Mouse (Mus musculus): ENCODE measurements around the gene Ccdc63. TPM values are rescaled to one million over a fixed set of nuclear protein-coding genes. Genes with fewer than 3 reads are reported as not detected.
A peak's percentile ranks its signal among the peaks of the same experiment; 100 is the strongest.

Ccdc63 gene
- polyA plus RNA-seq, 1 experiment from 2014 or later = not detected

- H3K4me2 ChIP-seq (replicated peaks; ENCODE audit: low read depth, low read length) = no peak overlapping the region
- no peak overlapping the region for H3K9ac ChIP-seq (ENCODE audit: low read depth, low read length)
- H3K27ac ChIP-seq (ENCODE audit: low read depth, low read length) = no peak overlapping the region
- H3K4me1 ChIP-seq (replicated peaks; ENCODE audit: control insufficient read depth, insufficient read depth, low read length) = no peaks in the 10 kb centered on the region; the same call in 1 of the 2 replicates
- no peaks in the 10 kb centered on the region for H3K27me3 ChIP-seq (ENCODE audit: control insufficient read depth, insufficient read depth, low read length)
- ATAC-seq (ENCODE audit: low FRiP score) (no peak), DNase-seq (ENCODE audit: low spot score) (no peak)
- H3K9me3 ChIP-seq (ENCODE audit: control insufficient read depth, low read length) = no peaks in the 10 kb centered on the region
- no peak overlapping the region for H3K4me3 ChIP-seq (ENCODE audit: low read depth, low read length)
- 97% methylated on average over 14 of the region's 14 CpGs for WGBS
- H3K36me3 ChIP-seq (ENCODE audit: control insufficient read depth, insufficient read depth, low read length) = peaks cover 32% of the 10 kb centered on the region
Measured at GRCm38 (mm10) chr5:122168344-122169069, 27.9 kb upstream of the Ccdc63 start.

- Histone ChIP-seq H3K27ac (ENCODE audit: low read depth, low read length) (no peak overlapping the region), H3K9me3 (ENCODE audit: control insufficient read depth, low read length) (no peaks in the 10 kb centered on the region), H3K36me3 (ENCODE audit: control insufficient read depth, insufficient read depth, low read length) (peaks cover 24% of the 10 kb centered on the region), H3K27me3 (ENCODE audit: control insufficient read depth, insufficient read depth, low read length) (no peaks in the 10 kb centered on the region), H3K9ac (ENCODE audit: low read depth, low read length) (no peak overlapping the region), H3K4me2 (replicated peaks; ENCODE audit: low read depth, low read length) (no peak overlapping the region), H3K4me1 (replicated peaks; ENCODE audit: control insufficient read depth, insufficient read depth, low read length) (peaks cover 2% of the 10 kb centered on the region; the same call in 1 of the 2 replicates), H3K4me3 (ENCODE audit: low read depth, low read length) (no peak overlapping the region)
- DNase-seq (ENCODE audit: low spot score) (no peak), ATAC-seq (ENCODE audit: low FRiP score) (no peak)
- 71% methylated on average over 8 of the region's 8 CpGs for WGBS
Measured at GRCm38 (mm10) chr5:122166636-122167161, 26.1 kb upstream of the Ccdc63 start.

- peaks cover 2% of the 10 kb centered on the region; the same call in 1 of the 2 replicates for H3K4me1 ChIP-seq (replicated peaks; ENCODE audit: control insufficient read depth, insufficient read depth, low read length)
- H3K36me3 ChIP-seq (ENCODE audit: control insufficient read depth, insufficient read depth, low read length) = peaks cover 13% of the 10 kb centered on the region
- H3K27me3 ChIP-seq (ENCODE audit: control insufficient read depth, insufficient read depth, low read length) = no peaks in the 10 kb centered on the region
- no peak for ATAC-seq (ENCODE audit: low FRiP score)
- WGBS = 73% methylated on average over 6 of the region's 6 CpGs
- no peak overlapping the region for H3K4me2 ChIP-seq (replicated peaks; ENCODE audit: low read depth, low read length)
- no peak overlapping the region for H3K4me3 ChIP-seq (ENCODE audit: low read depth, low read length)
- no peak overlapping the region for H3K9ac ChIP-seq (ENCODE audit: low read depth, low read length)
- no peak for DNase-seq (ENCODE audit: low spot score)
- H3K27ac ChIP-seq (ENCODE audit: low read depth, low read length) = no peak overlapping the region
- H3K9me3 ChIP-seq (ENCODE audit: control insufficient read depth, low read length) = no peaks in the 10 kb centered on the region
Measured at GRCm38 (mm10) chr5:122165233-122165915, 24.8 kb upstream of the Ccdc63 start.

GRCm38 (mm10) chr5:122164011-122164410 lies 23.4 kb upstream of the Ccdc63 start:
- H3K36me3 ChIP-seq (ENCODE audit: control insufficient read depth, insufficient read depth, low read length) = peaks cover 10% of the 10 kb centered on the region

GRCm38 (mm10) chr5:122163194-122163593 lies 22.6 kb upstream of the Ccdc63 start:
- WGBS = 71% methylated on average over 6 of the region's 6 CpGs
- Histone ChIP-seq H3K4me1 (replicated peaks; ENCODE audit: control insufficient read depth, insufficient read depth, low read length) (peaks cover 8% of the 10 kb centered on the region; the same call in 1 of the 2 replicates), H3K9ac (ENCODE audit: low read depth, low read length) (no peak overlapping the region), H3K27ac (ENCODE audit: low read depth, low read length) (no peak overlapping the region), H3K4me3 (ENCODE audit: low read depth, low read length) (no peak overlapping the region), H3K27me3 (ENCODE audit: control insufficient read depth, insufficient read depth, low read length) (no peaks in the 10 kb centered on the region), H3K36me3 (ENCODE audit: control insufficient read depth, insufficient read depth, low read length) (0 out of 2 replicates have a peak, but pooled peaks cover 5% of the 10 kb centered on the region), H3K4me2 (replicated peaks; ENCODE audit: low read depth, low read length) (no peak overlapping the region), H3K9me3 (ENCODE audit: control insufficient read depth, low read length) (no peaks in the 10 kb centered on the region)
- DNase-seq (ENCODE audit: low spot score) (no peak), ATAC-seq (ENCODE audit: low FRiP score) (no peak)

More at GRCm38 (mm10) chr5:122164011-122164410, 23.4 kb upstream of the Ccdc63 start:
- Histone ChIP-seq H3K27ac (ENCODE audit: low read depth, low read length) (no peak overlapping the region), H3K27me3 (ENCODE audit: control insufficient read depth, insufficient read depth, low read length) (no peaks in the 10 kb centered on the region), H3K9ac (ENCODE audit: low read depth, low read length) (no peak overlapping the region), H3K4me2 (replicated peaks; ENCODE audit: low read depth, low read length) (no peak overlapping the region), H3K4me3 (ENCODE audit: low read depth, low read length) (no peak overlapping the region), H3K9me3 (ENCODE audit: control insufficient read depth, low read length) (no peaks in the 10 kb centered on the region), H3K4me1 (replicated peaks; ENCODE audit: control insufficient read depth, insufficient read depth, low read length) (peaks cover 8% of the 10 kb centered on the region; the same call in 1 of the 2 replicates)
- no peak for DNase-seq (ENCODE audit: low spot score)
- WGBS = 85% methylated on average over 3 of the region's 3 CpGs
- no peak for ATAC-seq (ENCODE audit: low FRiP score)

- 3% methylated on average over 38 of the region's 42 CpGs for WGBS
- Histone ChIP-seq H3K9me3 (ENCODE audit: control insufficient read depth, low read length) (no peaks in the 10 kb centered on the region), H3K27ac (ENCODE audit: low read depth, low read length) (peak overlapping the region; percentile 82), H3K4me1 (replicated peaks; ENCODE audit: control insufficient read depth, insufficient read depth, low read length) (peaks cover 13% of the 10 kb centered on the region; the same call in 1 of the 2 replicates), H3K36me3 (ENCODE audit: control insufficient read depth, insufficient read depth, low read length) (0 out of 2 replicates have a peak, but pooled peaks cover 2% of the 10 kb centered on the region), H3K4me3 (ENCODE audit: low read depth, low read length) (peak overlapping the region; percentile 88), H3K27me3 (ENCODE audit: control insufficient read depth, insufficient read depth, low read length) (no peaks in the 10 kb centered on the region), H3K4me2 (replicated peaks; ENCODE audit: low read depth, low read length) (peak overlapping the region; percentile 83), H3K9ac (ENCODE audit: low read depth, low read length) (peak overlapping the region; percentile 93)
- DNase-seq (ENCODE audit: low spot score) (peak; percentile 50), ATAC-seq (ENCODE audit: low FRiP score) (peak; percentile 39; the same call in 1 of the 2 replicates)
Measured at GRCm38 (mm10) chr5:122158557-122159515, 18.2 kb upstream of the Ccdc63 start.

- Histone ChIP-seq H3K27me3 (ENCODE audit: control insufficient read depth, insufficient read depth, low read length) (no peaks in the 10 kb centered on the region), H3K4me1 (replicated peaks; ENCODE audit: control insufficient read depth, insufficient read depth, low read length) (peaks cover 13% of the 10 kb centered on the region; the same call in 1 of the 2 replicates), H3K36me3 (ENCODE audit: control insufficient read depth, insufficient read depth, low read length) (no peaks in the 10 kb centered on the region), H3K9ac (ENCODE audit: low read depth, low read length) (peak within 1 kb of the TSS; percentile 93), H3K4me2 (replicated peaks; ENCODE audit: low read depth, low read length) (peak within 1 kb of the TSS; percentile 83), H3K4me3 (ENCODE audit: low read depth, low read length) (peak within 1 kb of the TSS; percentile 88), H3K9me3 (ENCODE audit: control insufficient read depth, low read length) (no peaks in the 10 kb centered on the region), H3K27ac (ENCODE audit: low read depth, low read length) (peak within 1 kb of the TSS; percentile 82)
- ATAC-seq (ENCODE audit: low FRiP score) = peak; percentile 90
- peak; percentile 97 for DNase-seq (ENCODE audit: low spot score)
- WGBS = 0% methylated on average over 42 of the region's 54 CpGs
Measured at GRCm38 (mm10) chr5:122157827-122158381, 17.3 kb upstream of the Ccdc63 start, which contains the start of gene Ppp1cc. Ppp1cc (plus strand) TSS chr5:122158278.

Data from hindbrain, embryonic 11.5 days (tissue).